Mouse (Mus musculus) fibroblast of lung, adult 2 months (primary cell): ENCODE data around the gene Kcnj9.

Experiments
- DNase-seq: peaks from one replicate; pipeline ENCODE4 v3.0.0-alpha.2; 2011; ENCODE audit warnings: low read depth

Kcnj9 gene

GRCm38 (mm10) chr1:172312768-172313561 is 16.2 kb downstream of the Kcnj9 start:
- DNase-seq: peak; percentile 18

- peak; percentile 53 for DNase-seq
Measured at GRCm38 (mm10) chr1:172311921-172312767, 17.0 kb downstream of the Kcnj9 start.

- DNase-seq: peak; percentile 56
Measured at GRCm38 (mm10) chr1:172311248-172311906, 17.7 kb downstream of the Kcnj9 start.

GRCm38 (mm10) chr1:172309699-172310398 is 19.3 kb downstream of the Kcnj9 start:
- DNase-seq: peak; percentile 86

GRCm38 (mm10) chr1:172308409-172308808 is 20.7 kb downstream of the Kcnj9 start:
- peak; percentile 22 for DNase-seq

- DNase-seq: peak; percentile 93
Measured at GRCm38 (mm10) chr1:172307936-172308335, 21.2 kb downstream of the Kcnj9 start.

- DNase-seq: peak; percentile 18
Measured at GRCm38 (mm10) chr1:172306885-172307284, 22.2 kb downstream of the Kcnj9 start.

GRCm38 (mm10) chr1:172306196-172306595 is 22.9 kb downstream of the Kcnj9 start:
- DNase-seq: no peak

- DNase-seq: no peak
Measured at GRCm38 (mm10) chr1:172305635-172306034, 23.5 kb downstream of the Kcnj9 start.

- DNase-seq: no peak
Measured at GRCm38 (mm10) chr1:172305153-172305552, 24.0 kb downstream of the Kcnj9 start.

GRCm38 (mm10) chr1:172304443-172304842 is 24.7 kb downstream of the Kcnj9 start:
- DNase-seq: no peak

GRCm38 (mm10) chr1:172302851-172303250 is 26.3 kb downstream of the Kcnj9 start:
- DNase-seq: no peak

GRCm38 (mm10) chr1:172302311-172302710 is 26.8 kb downstream of the Kcnj9 start:
- DNase-seq: no peak

GRCm38 (mm10) chr1:172301180-172301579 is 27.9 kb downstream of the Kcnj9 start:
- DNase-seq: no peak

- DNase-seq: no peak
Measured at GRCm38 (mm10) chr1:172300247-172300646, 28.9 kb downstream of the Kcnj9 start.

GRCm38 (mm10) chr1:172299528-172299927 is 29.6 kb downstream of the Kcnj9 start:
- no peak for DNase-seq

- no peak for DNase-seq
Measured at GRCm38 (mm10) chr1:172297611-172298537, 31.2 kb downstream of the Kcnj9 start, which contains the start of gene Atp1a2. Gene Atp1a2, minus strand, starts transcription at chr1:172298064.

- DNase-seq: no peak
Measured at GRCm38 (mm10) chr1:172296816-172297510, 32.2 kb downstream of the Kcnj9 start.

- DNase-seq: no peak
Measured at GRCm38 (mm10) chr1:172295751-172296197, 33.3 kb downstream of the Kcnj9 start.

- no peak for DNase-seq
Measured at GRCm38 (mm10) chr1:172293449-172293848, 35.7 kb downstream of the Kcnj9 start.
